Mouse (Mus musculus) left cerebral cortex, postnatal 36 days (tissue): Measurements from ENCODE around the gene Pcyox1. TPM values are rescaled to one million over a fixed set of nuclear protein-coding genes. Genes with fewer than 3 reads are reported as not detected.

Experiments used
- total RNA-seq, 2 experiments: library from RNA; stranded (reverse); gene quantifications; 2 replicates each; pipeline ENCODE4 v1.2.3; 2021

Pcyox1 gene
- total RNA-seq, 2 experiments from 2014 or later, result 106 to 124 TPM

Other genes with a start within 250 kb of the Pcyox1 start
- gene Tgfa, start 201.9 kb downstream of the Pcyox1 start, total RNA-seq, result 10 to 100 TPM; 16.4 TPM
- 10 to 100 TPM; 23.3 to 25.2 TPM for gene Fam136a, start 31.5 kb downstream of the Pcyox1 start, total RNA-seq
- gene Snrpg, start 25.9 kb downstream of the Pcyox1 start, total RNA-seq, result 10 to 100 TPM; 55.8 to 66.0 TPM
- 100 to 1,000 TPM in 1 of 2 experiments, 10 to 100 TPM in 1; 76.1 to 145 TPM for gene Tia1, start 7.1 kb upstream of the Pcyox1 start, total RNA-seq
- gene Gm44790, start 29.5 kb upstream of the Pcyox1 start, total RNA-seq, result not detected
- 10 to 100 TPM; 21.5 to 22.0 TPM for gene C87436, start 41.2 kb upstream of the Pcyox1 start, total RNA-seq
- gene Pcbp1, start 129.2 kb upstream of the Pcyox1 start, total RNA-seq, result 100 to 1,000 TPM; 179 to 192 TPM
- gene Asprv1, start 231.0 kb upstream of the Pcyox1 start, total RNA-seq, result 1 to 10 TPM in 1 of 2 experiments, under 1 TPM in 1; 0.86 to 2.4 TPM